Mouse (Mus musculus) v-Abl transformed pro-B cells (cell line): Measurements from ENCODE around the gene Prtn3.

Experiments
- in situ Hi-C, 2 experiments: fragments of 400-800 bp; cut with MboI; formaldehyde crosslinking; loops; one replicate each; pipeline ENCODE4 v1.15.1; 2025; ENCODE audit not compliant: unreplicated experiment in 2 of 2

The Prtn3 gene

GRCm38 (mm10) chr10:79853860-79854795 lies 20.1 kb upstream of the Prtn3 start, which contains the start of gene Ptbp1:
TSS of gene Ptbp1 (plus strand) at chr10:79854427.
- in situ Hi-C loops = loop anchor here in 1 of 2 experiments (10.0 kb wide), 1 partner anchor 291 kb away; the partner anchor contains the start of genes Cbarp and Midn

GRCm38 (mm10) chr10:79854801-79855541 lies 19.3 kb upstream of the Prtn3 start:
- in situ Hi-C loops = loop anchor here in 1 of 2 experiments (10.0 kb wide), 1 partner anchor 290 kb away; the partner anchor contains the start of genes Cbarp and Midn

GRCm38 (mm10) chr10:79855558-79856184 lies 18.6 kb upstream of the Prtn3 start:
- in situ Hi-C loops = loop anchor here in 1 of 2 experiments (10.0 kb wide), 1 partner anchor 289 kb away; the partner anchor contains the start of genes Cbarp and Midn

- in situ Hi-C loops = loop anchor here in 1 of 2 experiments (10.0 kb wide), 1 partner anchor 289 kb away; the partner anchor contains the start of genes Cbarp and Midn
These were observed 18.0 kb upstream of the Prtn3 start for GRCm38 (mm10) chr10:79856280-79856679.

- in situ Hi-C loops = loop anchor here in 1 of 2 experiments (10.0 kb wide), 1 partner anchor 288 kb away; the partner anchor contains the start of genes Cbarp and Midn
These were observed 17.4 kb upstream of the Prtn3 start for GRCm38 (mm10) chr10:79856704-79857451.

GRCm38 (mm10) chr10:79857452-79857811 lies 16.8 kb upstream of the Prtn3 start:
- in situ Hi-C loops = loop anchor here in 1 of 2 experiments (10.0 kb wide), 1 partner anchor 287 kb away; the partner anchor contains the start of genes Cbarp and Midn

GRCm38 (mm10) chr10:79857894-79858293 lies 16.4 kb upstream of the Prtn3 start:
- in situ Hi-C loops = loop anchor here in 1 of 2 experiments (10.0 kb wide), 1 partner anchor 287 kb away; the partner anchor contains the start of genes Cbarp and Midn

GRCm38 (mm10) chr10:79858416-79859074 lies 15.7 kb upstream of the Prtn3 start:
- in situ Hi-C loops = loop anchor here in 1 of 2 experiments (10.0 kb wide), 1 partner anchor 286 kb away; the partner anchor contains the start of genes Cbarp and Midn

- in situ Hi-C loops = loop anchor here in 1 of 2 experiments (10.0 kb wide), 1 partner anchor 286 kb away; the partner anchor contains the start of genes Cbarp and Midn
These were observed 15.2 kb upstream of the Prtn3 start for GRCm38 (mm10) chr10:79859116-79859515.

- in situ Hi-C loops = no loop called here
These were observed 14.0 kb upstream of the Prtn3 start for GRCm38 (mm10) chr10:79860079-79860911.

GRCm38 (mm10) chr10:79861230-79862048 lies 12.8 kb upstream of the Prtn3 start:
- in situ Hi-C loops = no loop called here

GRCm38 (mm10) chr10:79862049-79862788 lies 12.1 kb upstream of the Prtn3 start:
- in situ Hi-C loops = no loop called here

- in situ Hi-C loops = no loop called here
These were observed 11.4 kb upstream of the Prtn3 start for GRCm38 (mm10) chr10:79862925-79863324.

- in situ Hi-C loops = no loop called here
These were observed 9.7 kb upstream of the Prtn3 start for GRCm38 (mm10) chr10:79864351-79865188.

GRCm38 (mm10) chr10:79865189-79865601 lies 9.1 kb upstream of the Prtn3 start:
- in situ Hi-C loops = no loop called here
